Mouse (Mus musculus): ENCODE data around the gene Efr3b. TPM values are rescaled to one million over a fixed set of nuclear protein-coding genes. Genes with fewer than 3 reads are reported as not detected.

Gene Efr3b
- 1.5 and 4.0 TPM in 2 replicates for polyA plus RNA-seq (2012; rRNA removed)

DNA sequence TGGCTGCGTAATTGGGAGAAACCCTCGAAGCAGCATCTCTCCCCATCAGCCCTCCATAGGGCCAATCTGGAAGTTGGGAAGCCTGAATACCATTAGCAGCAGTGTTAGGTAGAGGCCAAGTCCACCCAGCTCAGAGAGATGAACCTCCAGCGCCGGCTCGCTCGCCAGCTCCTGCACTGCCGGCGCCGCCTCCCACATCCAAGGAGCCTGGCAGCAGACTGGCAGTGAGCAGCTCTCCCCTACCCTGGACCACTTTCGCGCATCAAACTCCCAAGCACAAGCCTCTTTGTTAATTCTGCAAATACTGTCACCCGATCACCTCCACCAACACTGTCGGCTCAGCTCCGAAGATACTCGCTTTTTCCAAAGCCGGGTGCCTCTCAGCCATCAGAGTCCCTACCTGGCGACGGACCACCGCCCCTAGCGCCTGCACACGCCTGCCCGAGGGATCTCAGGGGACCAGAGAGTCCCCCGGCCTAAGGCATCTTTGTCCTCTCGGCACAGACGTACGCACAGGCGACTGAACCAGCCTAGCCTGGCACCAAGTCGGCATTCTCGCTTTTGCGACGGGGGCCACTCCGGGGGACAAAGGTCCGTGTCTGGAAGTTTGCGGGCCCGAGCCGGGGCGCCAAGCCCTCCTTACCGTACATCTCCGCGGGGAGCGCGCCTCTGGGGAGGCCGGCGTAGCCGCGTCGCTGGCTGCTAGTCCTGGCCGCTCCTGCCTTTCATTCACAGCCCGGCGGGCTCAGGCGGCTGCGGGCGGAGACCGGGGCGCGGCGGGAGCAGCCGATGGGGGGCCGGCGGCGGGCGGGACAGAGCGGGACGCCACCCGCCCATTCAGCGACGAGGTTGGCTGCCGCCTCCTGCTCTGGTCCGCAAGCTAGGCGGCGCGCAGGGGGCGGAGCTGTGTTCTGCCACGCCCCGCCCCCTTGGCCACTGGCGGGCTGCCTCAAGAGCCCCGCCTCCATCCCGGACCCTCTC lies at the start of gene Efr3b:
TSS of gene Efr3b (minus strand) at position 855 of the 981 bp plus-strand sequence.

DNA sequence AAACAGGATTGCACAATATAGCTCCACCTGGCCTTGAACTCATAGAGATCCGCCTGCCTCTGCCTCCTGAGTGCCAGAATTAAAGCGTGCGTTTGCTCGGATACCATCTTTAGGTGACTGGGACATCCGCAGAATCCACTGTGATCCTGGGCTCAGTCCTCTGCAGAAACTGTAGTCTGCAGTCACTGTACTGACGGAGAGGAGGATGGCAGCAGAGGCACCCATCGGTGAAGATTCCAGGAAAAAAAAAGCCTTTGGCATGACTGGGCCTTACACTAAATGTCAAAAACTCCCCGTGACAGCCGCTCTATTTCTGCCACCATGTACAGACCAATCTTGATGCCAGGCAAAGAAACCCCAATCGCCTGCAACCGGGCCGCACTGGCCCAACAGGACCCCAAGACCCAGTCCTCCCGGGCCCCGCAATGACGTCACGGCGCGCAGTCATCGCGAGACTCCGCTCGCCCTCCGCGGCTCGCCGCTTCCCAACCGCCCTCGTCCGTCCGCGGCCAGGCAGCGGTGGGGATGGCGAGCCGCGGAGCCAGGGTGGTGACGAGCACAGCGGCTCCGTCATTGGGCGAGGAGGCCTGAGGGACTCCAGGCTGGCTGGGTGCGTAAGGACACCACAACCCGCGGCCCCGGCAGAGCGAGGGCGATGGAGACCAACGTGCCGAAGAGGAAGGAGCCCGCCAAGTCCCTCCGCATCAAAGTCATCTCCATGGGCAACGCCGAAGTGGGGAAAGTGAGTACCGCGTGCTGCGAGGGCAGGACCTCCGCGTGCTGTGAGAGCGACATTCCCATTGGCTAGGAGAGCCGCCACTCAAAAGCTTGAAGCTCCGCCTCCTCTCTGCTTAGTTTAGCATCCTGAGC lies 43.7 kb upstream of the Efr3b start, which contains the start of gene Dnajc27:
TSS of gene Dnajc27 (plus strand) at position 452 of the 870 bp plus-strand sequence.

DNA sequence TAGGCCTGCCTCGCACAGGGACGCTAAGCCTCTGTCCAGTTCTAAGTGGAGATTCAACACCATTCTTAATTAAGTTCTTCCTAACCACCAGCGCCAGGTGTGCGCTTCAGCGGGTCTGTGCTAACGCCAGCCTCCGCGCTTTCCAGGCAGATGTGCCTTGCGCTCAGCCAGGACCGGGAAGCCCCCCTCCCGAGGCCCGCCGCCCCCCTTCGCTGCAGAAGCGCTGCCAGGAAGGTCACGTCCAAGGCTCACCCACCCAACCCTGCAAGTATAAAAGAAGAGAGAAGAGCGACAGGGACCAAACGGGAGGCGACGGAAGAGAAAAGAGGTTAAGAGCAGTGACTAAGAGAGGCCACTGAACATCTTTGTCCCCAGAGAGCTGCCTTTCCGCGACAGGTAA lies 84.1 kb downstream of the Efr3b start, which contains the start of gene Pomc:
TSS of gene Pomc (plus strand) at position 301 of the 400 bp plus-strand sequence.

Other genes starting within 250 kb of the Efr3b start
- gene Dnmt3a, start 232.9 kb downstream of the Efr3b start, polyA plus RNA-seq (2012; rRNA removed), result 11.6 and 11.8 TPM in 2 replicates
- 0.59 and 0.62 TPM in 2 replicates for gene Pomc, start 84.0 kb downstream of the Efr3b start, polyA plus RNA-seq (2012; rRNA removed)
- 2.6 and 2.7 TPM in 2 replicates for gene Dnajc27, start 43.7 kb upstream of the Efr3b start, polyA plus RNA-seq (2012; rRNA removed)
- 4.4 and 4.6 TPM in 2 replicates for gene Adcy3, start 94.2 kb upstream of the Efr3b start, polyA plus RNA-seq (2012; rRNA removed)
- gene Ptrhd1, start 195.1 kb upstream of the Efr3b start, polyA plus RNA-seq (2012; rRNA removed), result 3.3 and 3.7 TPM in 2 replicates
- 7.5 and 8.3 TPM in 2 replicates for gene Cenpo, start 195.4 kb upstream of the Efr3b start, polyA plus RNA-seq (2012; rRNA removed)